Mouse (Mus musculus) embryo, embryonic 10 days (tissue): ENCODE results near the gene Oaz3.

ENCODE experiments used
- DNase-seq: peaks from one replicate; pipeline ENCODE4 v3.0.0-alpha.2; 2015; ENCODE audit warnings: low spot score

Oaz3 gene

GRCm38 (mm10) chr3:94456529-94457000, 12.8 kb upstream of the Oaz3 start:
- DNase-seq, result peak; percentile 98

- no peak for DNase-seq
Observed at GRCm38 (mm10) chr3:94449377-94449776, 5.7 kb upstream of the Oaz3 start.

DNA sequence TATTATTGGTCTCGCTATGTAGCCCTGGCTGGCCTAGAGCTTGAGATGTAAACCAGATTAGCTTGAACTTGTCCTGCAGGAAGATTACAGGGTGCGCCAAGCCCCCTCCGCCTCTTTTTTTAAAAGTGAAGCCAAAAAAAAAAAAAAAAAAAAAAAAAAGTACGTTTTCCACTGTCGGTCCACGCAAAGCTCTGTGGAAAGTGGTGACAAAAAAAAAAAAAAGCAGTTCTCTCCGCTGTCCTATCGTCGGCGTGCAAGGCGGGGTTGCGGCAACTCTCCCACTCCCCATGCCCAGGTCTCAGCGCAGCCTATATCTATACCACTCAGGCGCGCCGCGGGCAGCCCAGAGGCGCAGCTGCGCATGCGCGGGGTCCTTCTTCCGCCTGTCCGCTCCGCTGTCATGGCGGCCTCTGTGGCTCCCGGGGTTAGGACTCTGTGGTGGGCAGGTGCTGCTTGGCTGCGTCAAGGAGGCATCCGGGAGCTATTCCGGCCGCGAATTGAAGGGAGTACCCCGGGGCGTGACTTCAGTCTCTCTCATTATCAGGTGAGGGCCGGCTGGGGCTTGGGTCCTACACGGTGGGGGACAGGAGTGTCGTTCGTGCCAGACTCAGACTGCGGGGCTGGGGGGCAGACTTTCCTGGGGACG, 641 bp downstream of the Oaz3 start, which contains the start of gene Mrpl9:
TSS of gene Mrpl9 (plus strand) at position 368 of the 646 bp plus-strand sequence.
- DNase-seq, result peak; percentile 94

- DNase-seq, result peak; percentile 48
Observed at GRCm38 (mm10) chr3:94441182-94441581, 2.5 kb downstream of the Oaz3 start.

DNA sequence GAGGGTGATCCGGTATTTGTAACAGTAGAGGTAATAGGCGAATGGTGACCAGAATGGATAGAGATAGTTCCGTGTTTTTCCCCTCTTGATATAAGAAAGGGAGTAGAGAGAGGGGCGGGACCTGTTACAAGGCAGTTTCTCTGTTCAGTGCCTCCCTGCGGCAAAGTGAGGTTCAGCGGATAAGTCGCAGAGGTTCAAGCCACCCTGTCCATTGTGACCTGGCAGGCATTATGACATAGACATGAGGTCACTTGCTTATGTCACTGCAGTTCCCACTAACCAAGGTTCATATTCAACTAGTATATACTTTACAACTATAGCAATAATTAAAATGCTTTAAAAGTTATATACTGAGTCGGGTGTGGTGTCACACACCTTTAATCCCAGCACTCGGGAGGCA, 7.3 kb downstream of the Oaz3 start:
- no peak for DNase-seq

DNA sequence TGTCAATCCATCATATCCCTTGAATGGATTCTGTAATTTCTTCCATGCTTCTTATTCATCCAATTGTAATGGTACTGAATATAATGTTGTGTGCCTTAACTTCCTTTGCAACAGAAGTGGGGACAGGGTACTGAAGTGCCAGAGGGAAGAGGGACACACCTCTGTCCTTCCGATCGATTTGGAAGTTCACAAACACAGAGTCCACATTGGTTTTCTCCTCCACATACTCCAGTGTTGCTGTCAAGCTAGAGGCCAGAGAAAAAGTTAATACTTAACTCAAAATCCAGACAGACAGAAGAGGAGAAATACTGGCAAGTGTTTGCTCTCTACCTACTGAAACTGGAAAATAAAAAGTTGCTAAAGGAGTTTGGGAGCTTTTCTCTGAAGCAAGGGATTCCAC, 9.4 kb downstream of the Oaz3 start:
- no peak for DNase-seq

- DNase-seq, result no peak
Observed at GRCm38 (mm10) chr3:94430980-94431379, 12.7 kb downstream of the Oaz3 start.

GRCm38 (mm10) chr3:94413031-94413679, 30.6 kb downstream of the Oaz3 start, which contains the start of gene Tdrkh:
Tdrkh (plus strand) TSS chr3:94413273.
- peak; percentile 98 for DNase-seq

DNA sequence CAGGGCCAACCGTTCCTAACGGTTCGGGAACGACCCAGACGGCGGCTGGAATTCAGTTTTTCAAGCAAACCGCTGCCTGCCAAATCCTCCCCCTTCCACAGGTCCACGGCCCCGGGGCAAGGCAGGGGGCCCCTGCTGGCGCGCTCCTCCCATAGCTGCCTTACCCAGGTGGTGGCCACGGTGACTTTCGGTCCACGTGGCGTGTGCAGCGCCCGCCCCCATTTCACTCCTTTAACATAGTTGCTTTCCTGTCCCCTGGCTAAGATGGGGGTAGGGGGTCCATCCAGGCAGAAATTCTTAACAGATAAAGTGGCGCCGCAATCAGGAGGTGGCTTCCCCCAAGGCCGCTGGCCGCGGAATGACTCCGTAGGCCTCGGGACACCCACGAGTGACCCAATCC, 31.2 kb downstream of the Oaz3 start:
- peak; percentile 11 for DNase-seq

DNA sequence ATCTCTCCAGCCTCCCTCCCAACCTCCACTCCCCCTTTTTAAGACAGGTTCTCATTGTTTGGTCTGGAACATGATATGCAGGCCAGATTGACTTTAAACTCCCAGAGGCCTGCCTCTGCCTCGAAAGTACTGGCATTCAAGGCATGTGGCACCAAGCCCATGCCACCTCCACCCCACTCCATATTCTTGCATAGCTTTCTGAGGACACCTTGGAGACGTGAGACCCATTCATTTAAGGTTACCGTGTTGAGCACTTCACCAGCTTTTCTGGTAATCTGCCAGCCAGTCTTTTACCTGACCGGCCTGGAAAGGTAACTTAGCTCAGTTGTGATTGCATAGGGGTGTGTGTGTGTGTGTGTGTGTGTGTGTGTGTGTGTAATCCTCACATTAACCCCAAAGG, 38.2 kb downstream of the Oaz3 start:
- no peak for DNase-seq

DNA sequence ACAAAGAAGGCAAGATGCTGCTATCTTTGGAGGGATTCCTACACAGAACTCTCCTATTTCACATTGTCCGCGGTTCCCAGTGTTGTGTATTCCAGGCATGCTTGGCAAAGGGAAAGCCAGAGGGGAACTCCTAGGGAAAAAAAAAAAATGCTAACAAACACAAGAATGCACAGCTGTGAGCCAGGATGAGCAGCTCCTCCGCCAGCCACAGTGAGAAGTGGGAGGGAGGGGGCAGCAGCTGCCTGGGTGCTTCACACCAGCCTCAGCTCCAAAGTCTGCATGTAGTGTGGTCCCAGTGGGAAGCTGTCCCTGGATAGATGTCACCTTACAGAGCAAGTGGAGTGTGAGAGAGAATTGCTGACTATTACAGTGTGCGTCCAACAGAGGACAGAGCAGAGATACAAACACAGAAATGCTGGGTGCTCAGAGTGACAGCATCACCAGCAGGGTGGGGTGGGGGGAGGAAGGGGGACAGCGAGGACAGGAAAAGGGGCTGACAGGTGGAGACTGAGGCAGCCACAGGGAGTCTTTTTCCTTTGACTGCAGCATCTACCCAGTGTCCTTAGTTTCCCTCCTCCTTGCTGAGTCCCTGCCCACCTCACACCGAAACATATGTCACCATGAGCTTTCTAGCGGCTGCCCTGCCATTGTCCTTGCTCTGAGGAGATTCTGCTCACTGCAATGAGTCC, 39.2 kb downstream of the Oaz3 start:
- DNase-seq, result peak; percentile 10

GRCm38 (mm10) chr3:94402451-94402850, 41.3 kb downstream of the Oaz3 start:
- DNase-seq, result no peak

GRCm38 (mm10) chr3:94399663-94400310, 43.9 kb downstream of the Oaz3 start:
- peak; percentile 69 for DNase-seq

GRCm38 (mm10) chr3:94398943-94399481, 44.7 kb downstream of the Oaz3 start:
- DNase-seq, result peak; percentile 65

GRCm38 (mm10) chr3:94398217-94398616, 45.5 kb downstream of the Oaz3 start, which contains the start of gene Lingo4:
Lingo4 (plus strand) TSS chr3:94398517.
- no peak for DNase-seq

DNA sequence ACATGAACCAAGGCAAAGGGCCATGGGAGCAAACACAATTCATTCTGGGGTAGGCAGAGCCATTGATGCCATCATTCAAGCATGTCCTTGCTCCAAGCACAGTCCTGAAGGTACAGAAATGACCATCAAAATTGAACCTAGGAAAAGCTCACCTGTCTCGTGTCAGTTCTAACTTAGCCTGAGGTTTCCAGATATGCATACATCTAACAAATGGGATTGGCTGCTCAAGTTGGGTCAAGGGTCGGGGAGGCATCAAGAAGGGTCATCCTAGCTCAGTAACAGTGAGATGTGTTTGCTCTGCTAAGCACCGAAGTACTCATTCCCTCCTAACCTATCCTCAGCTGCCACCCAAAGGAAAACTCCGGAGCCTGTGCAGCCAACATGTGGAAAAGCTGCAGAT, 46.9 kb downstream of the Oaz3 start:
- no peak for DNase-seq

DNA sequence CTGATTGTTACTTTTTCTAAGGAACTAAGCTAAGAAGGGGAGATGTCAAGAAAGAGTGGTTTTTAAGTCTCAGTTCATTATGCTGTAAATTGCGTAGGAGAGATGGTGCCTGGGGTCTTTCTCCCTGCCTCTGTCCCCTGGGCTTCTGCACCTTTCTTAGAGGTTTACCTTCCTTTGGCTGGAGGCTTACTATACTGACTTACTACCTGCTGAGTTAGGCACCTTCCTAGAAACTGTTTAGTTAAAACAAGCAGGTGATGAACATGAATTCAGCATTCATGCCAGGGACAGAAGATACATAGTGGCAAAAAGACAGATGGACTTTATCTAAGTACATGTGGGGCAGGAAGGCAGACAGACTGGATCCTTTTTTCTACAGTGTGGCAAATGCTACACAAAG, 47.4 kb downstream of the Oaz3 start:
- DNase-seq, result no peak

DNA sequence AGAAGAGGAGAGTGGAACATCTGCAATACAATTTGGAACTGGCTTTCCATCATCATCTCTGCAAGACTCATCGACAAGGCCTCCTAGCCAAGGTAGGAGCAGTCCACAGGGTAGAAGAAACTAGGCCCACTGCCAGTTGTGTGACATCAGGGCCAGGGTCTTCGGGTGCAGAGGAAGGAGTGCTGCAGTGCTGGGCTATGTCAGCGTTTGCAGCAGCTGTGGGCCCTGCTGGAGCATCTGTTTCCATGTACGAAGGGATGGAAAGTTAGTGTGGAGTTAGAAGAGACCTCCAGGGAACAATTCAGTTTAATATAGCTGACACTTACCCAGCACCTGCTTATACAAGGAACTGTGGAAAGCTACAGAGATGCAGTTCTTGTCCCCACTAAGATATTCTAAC, 50.7 kb downstream of the Oaz3 start:
- no peak for DNase-seq

- DNase-seq, result no peak
Observed at GRCm38 (mm10) chr3:94392128-94392527, 51.6 kb downstream of the Oaz3 start.

DNA sequence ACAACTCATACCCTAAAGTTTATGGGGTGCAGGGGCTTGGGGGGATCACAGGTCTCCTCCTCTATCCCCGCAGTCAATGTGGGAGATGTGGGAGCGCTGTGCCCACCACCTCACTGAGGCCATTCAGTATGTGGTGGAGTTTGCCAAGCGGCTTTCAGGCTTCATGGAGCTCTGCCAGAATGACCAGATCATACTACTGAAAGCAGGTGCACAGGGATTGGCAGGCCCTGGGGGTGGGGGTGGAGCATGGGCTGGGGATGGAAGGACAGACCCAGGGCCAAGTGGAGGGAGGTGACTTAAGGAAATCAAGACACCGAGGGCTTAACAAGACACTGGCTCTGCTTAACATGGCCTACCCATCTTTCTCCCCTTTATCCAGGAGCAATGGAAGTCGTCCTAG, 52.7 kb downstream of the Oaz3 start:
- DNase-seq, result no peak

DNA sequence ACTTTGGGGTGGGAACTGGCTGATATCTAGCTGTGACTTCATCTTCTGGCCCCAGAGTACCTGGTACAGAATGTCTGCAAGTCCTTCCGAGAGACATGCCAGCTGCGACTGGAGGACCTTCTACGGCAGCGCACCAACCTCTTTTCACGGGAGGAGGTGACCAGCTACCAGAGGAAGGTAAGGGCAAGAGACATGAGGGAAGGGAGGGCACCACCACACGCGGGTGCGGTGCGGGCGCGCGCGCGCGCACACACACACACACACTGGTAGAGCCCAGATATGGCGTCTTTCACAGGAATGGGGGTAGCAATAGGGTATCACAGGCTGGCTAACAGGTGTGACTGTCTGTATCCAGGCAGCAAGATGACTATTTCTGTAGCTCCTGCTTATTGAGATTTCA, 54.3 kb downstream of the Oaz3 start:
- no peak for DNase-seq

DNA sequence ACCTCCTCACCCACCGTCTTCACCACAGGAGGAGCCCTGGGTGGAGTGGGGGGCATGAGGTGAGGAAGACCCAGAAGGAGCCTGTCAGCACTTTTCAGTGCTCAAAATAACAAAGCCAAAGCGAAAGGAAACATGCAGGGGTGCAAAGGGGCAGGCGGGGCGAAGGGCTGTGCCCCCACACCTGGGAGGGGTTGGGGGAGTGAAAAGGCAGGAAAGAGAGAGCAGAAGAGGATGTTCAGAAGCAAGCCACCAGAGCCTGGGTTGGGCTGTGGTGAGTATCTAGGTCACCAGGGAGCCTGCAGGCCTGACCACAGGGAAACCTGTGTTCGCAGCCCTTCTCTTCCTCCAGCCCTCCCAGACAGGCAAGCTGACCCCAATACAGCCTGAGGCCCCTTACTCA, 55.7 kb downstream of the Oaz3 start:
- DNase-seq, result no peak
